Mouse (Mus musculus): ENCODE measurements around the gene Tada3.

Gene Tada3

GRCm38 (mm10) chr6:113377496-113378385 lies at the start of gene Tada3, which contains the start of gene Arpc4:
Tada3 (minus strand) TSS chr6:113377883.
Arpc4 (plus strand) TSS chr6:113378115.
- peak; percentile 85 to 89 for DNase-seq (ENCODE audit: low read depth in 2 of 2, low spot score in 2 of 2)

- DNase-seq (ENCODE audit: low read depth in 2 of 2, low spot score in 2 of 2) = peak; percentile 40 to 49
These were observed 49.7 kb upstream of the Tada3 start for GRCm38 (mm10) chr6:113427397-113427796.

GRCm38 (mm10) chr6:113426696-113427095 lies 49.0 kb upstream of the Tada3 start:
- DNase-seq (ENCODE audit: low read depth in 2 of 2, low spot score in 2 of 2) = no peak

GRCm38 (mm10) chr6:113424187-113424586 lies 46.5 kb upstream of the Tada3 start:
- DNase-seq (ENCODE audit: low read depth in 2 of 2, low spot score in 2 of 2) = no peak

- no peak for DNase-seq (ENCODE audit: low read depth in 2 of 2, low spot score in 2 of 2)
These were observed 45.3 kb upstream of the Tada3 start for GRCm38 (mm10) chr6:113423000-113423399.

- peak; percentile 96 to 98 for DNase-seq (ENCODE audit: low read depth in 2 of 2, low spot score in 2 of 2)
These were observed 41.5 kb upstream of the Tada3 start, which contains the start of gene Rpusd3 for GRCm38 (mm10) chr6:113419199-113419587. Rpusd3 (minus strand) TSS chr6:113419340.

- DNase-seq (ENCODE audit: low read depth in 2 of 2, low spot score in 2 of 2) = no peak
These were observed 40.9 kb upstream of the Tada3 start for GRCm38 (mm10) chr6:113418441-113419198.

- no peak for DNase-seq (ENCODE audit: low read depth in 2 of 2, low spot score in 2 of 2)
These were observed 38.7 kb upstream of the Tada3 start for GRCm38 (mm10) chr6:113416416-113416815.

- DNase-seq (ENCODE audit: low read depth in 2 of 2, low spot score in 2 of 2) = no peak
These were observed 32.3 kb upstream of the Tada3 start for GRCm38 (mm10) chr6:113410001-113410400.

- DNase-seq (ENCODE audit: low read depth in 2 of 2, low spot score in 2 of 2) = no peak
These were observed 29.0 kb upstream of the Tada3 start for GRCm38 (mm10) chr6:113406683-113407082.

- DNase-seq (ENCODE audit: low read depth in 2 of 2, low spot score in 2 of 2) = no peak
These were observed 27.8 kb upstream of the Tada3 start for GRCm38 (mm10) chr6:113405483-113405882.

GRCm38 (mm10) chr6:113404649-113405448 lies 27.2 kb upstream of the Tada3 start:
- no peak for DNase-seq (ENCODE audit: low read depth in 2 of 2, low spot score in 2 of 2)

GRCm38 (mm10) chr6:113402094-113402493 lies 24.4 kb upstream of the Tada3 start:
- no peak for DNase-seq (ENCODE audit: low read depth in 2 of 2, low spot score in 2 of 2)

GRCm38 (mm10) chr6:113396270-113397030 lies 18.8 kb upstream of the Tada3 start:
- DNase-seq (ENCODE audit: low read depth in 2 of 2, low spot score in 2 of 2) = no peak

GRCm38 (mm10) chr6:113395501-113395900 lies 17.8 kb upstream of the Tada3 start:
- no peak for DNase-seq (ENCODE audit: low read depth in 2 of 2, low spot score in 2 of 2)

GRCm38 (mm10) chr6:113394811-113395210 lies 17.1 kb upstream of the Tada3 start:
- DNase-seq (ENCODE audit: low read depth in 2 of 2, low spot score in 2 of 2) = no peak

GRCm38 (mm10) chr6:113393951-113394350 lies 16.3 kb upstream of the Tada3 start:
- DNase-seq (ENCODE audit: low read depth in 2 of 2, low spot score in 2 of 2) = no peak

GRCm38 (mm10) chr6:113392387-113393071 lies 14.8 kb upstream of the Tada3 start:
- no peak for DNase-seq (ENCODE audit: low read depth in 2 of 2, low spot score in 2 of 2)

- DNase-seq (ENCODE audit: low read depth in 2 of 2, low spot score in 2 of 2) = no peak
These were observed 14.3 kb upstream of the Tada3 start for GRCm38 (mm10) chr6:113392015-113392386.

- no peak for DNase-seq (ENCODE audit: low read depth in 2 of 2, low spot score in 2 of 2)
These were observed 13.0 kb upstream of the Tada3 start for GRCm38 (mm10) chr6:113390715-113391114.
